Mouse (Mus musculus): ENCODE measurements at regions not wholly inside any gene's neighbourhood (a gene's known extent, or its start where the extent isn't known, plus 50 kb on each side); places are given as distances from the start of the nearest gene placed in this dataset.

GRCm38 (mm10) chr6:117575057-117575456 is 265.9 kb upstream of the Zfp637 start:
- Histone ChIP-seq H3K9me3 (ENCODE audit: control insufficient read depth) (no peaks in the 10 kb centered on the region), H3K9ac (ENCODE audit: low read depth, low read length) (no peak overlapping the region), H3K4me2 (replicated peaks; ENCODE audit: low read depth) (no peak overlapping the region), H3K36me3 (ENCODE audit: control insufficient read depth, insufficient read depth) (no peaks in the 10 kb centered on the region), H3K4me3 (ENCODE audit: low read depth, low read length) (no peak overlapping the region), H3K4me1 (replicated peaks; ENCODE audit: control insufficient read depth, insufficient read depth, low read length) (no peaks in the 10 kb centered on the region), H3K27ac (ENCODE audit: low read depth, low read length) (no peak overlapping the region), H3K27me3 (replicated peaks; ENCODE audit: control insufficient read depth, insufficient read depth, low read length) (no peaks in the 10 kb centered on the region)
- no peak for TF ChIP-seq CTCF (IDR thresholded peaks at IDR 0.05; ENCODE audit: low read depth)
- no peak for ATAC-seq
- 82% methylated on average over 5 of the region's 5 CpGs for WGBS

- no peaks in the 10 kb centered on the region for H3K36me3 ChIP-seq (ENCODE audit: control insufficient read depth, insufficient read depth)
- no peak overlapping the region for H3K4me2 ChIP-seq (replicated peaks; ENCODE audit: low read depth)
- WGBS: 94% methylated on average over 9 of the region's 9 CpGs
- TF ChIP-seq CTCF (IDR thresholded peaks at IDR 0.05; ENCODE audit: low read depth): no peak
- H3K4me3 ChIP-seq (ENCODE audit: low read depth, low read length): no peak overlapping the region
- no peaks in the 10 kb centered on the region for H3K27me3 ChIP-seq (replicated peaks; ENCODE audit: control insufficient read depth, insufficient read depth, low read length)
- no peak overlapping the region for H3K9ac ChIP-seq (ENCODE audit: low read depth, low read length)
- H3K4me1 ChIP-seq (replicated peaks; ENCODE audit: control insufficient read depth, insufficient read depth, low read length): no peaks in the 10 kb centered on the region
- ATAC-seq: no peak
- no peak overlapping the region for H3K27ac ChIP-seq (ENCODE audit: low read depth, low read length)
- H3K9me3 ChIP-seq (ENCODE audit: control insufficient read depth): no peaks in the 10 kb centered on the region
Observed at GRCm38 (mm10) chr6:117576021-117576420, 265.0 kb upstream of the Zfp637 start.

GRCm38 (mm10) chr6:117577539-117578521 is 263.1 kb upstream of the Zfp637 start:
- Histone ChIP-seq H3K4me3 (ENCODE audit: low read depth, low read length) (no peak overlapping the region), H3K4me1 (replicated peaks; ENCODE audit: control insufficient read depth, insufficient read depth, low read length) (no peaks in the 10 kb centered on the region), H3K27ac (ENCODE audit: low read depth, low read length) (no peak overlapping the region), H3K27me3 (replicated peaks; ENCODE audit: control insufficient read depth, insufficient read depth, low read length) (no peaks in the 10 kb centered on the region), H3K36me3 (ENCODE audit: control insufficient read depth, insufficient read depth) (no peaks in the 10 kb centered on the region), H3K4me2 (replicated peaks; ENCODE audit: low read depth) (no peak overlapping the region), H3K9me3 (ENCODE audit: control insufficient read depth) (no peaks in the 10 kb centered on the region), H3K9ac (ENCODE audit: low read depth, low read length) (no peak overlapping the region)
- no peak for TF ChIP-seq CTCF (IDR thresholded peaks at IDR 0.05; ENCODE audit: low read depth)
- no peak for ATAC-seq
- 77% methylated on average over 10 of the region's 10 CpGs for WGBS

GRCm38 (mm10) chr6:117580951-117581350 is 260.0 kb upstream of the Zfp637 start:
- Histone ChIP-seq H3K27me3 (replicated peaks; ENCODE audit: control insufficient read depth, insufficient read depth, low read length) (no peaks in the 10 kb centered on the region), H3K9me3 (ENCODE audit: control insufficient read depth) (no peaks in the 10 kb centered on the region), H3K36me3 (ENCODE audit: control insufficient read depth, insufficient read depth) (no peaks in the 10 kb centered on the region), H3K9ac (ENCODE audit: low read depth, low read length) (no peak overlapping the region), H3K4me1 (replicated peaks; ENCODE audit: control insufficient read depth, insufficient read depth, low read length) (no peaks in the 10 kb centered on the region), H3K4me3 (ENCODE audit: low read depth, low read length) (no peak overlapping the region), H3K27ac (ENCODE audit: low read depth, low read length) (no peak overlapping the region), H3K4me2 (replicated peaks; ENCODE audit: low read depth) (no peak overlapping the region)
- no peak for ATAC-seq
- 81% methylated on average over 2 of the region's 2 CpGs for WGBS
- no peak for TF ChIP-seq CTCF (IDR thresholded peaks at IDR 0.05; ENCODE audit: low read depth)

GRCm38 (mm10) chr6:117583121-117583520 is 257.9 kb upstream of the Zfp637 start:
- Histone ChIP-seq H3K9ac (ENCODE audit: low read depth, low read length) (no peak overlapping the region), H3K4me1 (replicated peaks; ENCODE audit: control insufficient read depth, insufficient read depth, low read length) (no peaks in the 10 kb centered on the region), H3K4me3 (ENCODE audit: low read depth, low read length) (no peak overlapping the region), H3K9me3 (ENCODE audit: control insufficient read depth) (no peaks in the 10 kb centered on the region), H3K4me2 (replicated peaks; ENCODE audit: low read depth) (no peak overlapping the region), H3K27ac (ENCODE audit: low read depth, low read length) (no peak overlapping the region), H3K27me3 (replicated peaks; ENCODE audit: control insufficient read depth, insufficient read depth, low read length) (no peaks in the 10 kb centered on the region), H3K36me3 (ENCODE audit: control insufficient read depth, insufficient read depth) (no peaks in the 10 kb centered on the region)
- ATAC-seq: no peak
- WGBS: 81% methylated on average over 11 of the region's 11 CpGs
- no peak for TF ChIP-seq CTCF (IDR thresholded peaks at IDR 0.05; ENCODE audit: low read depth)

- WGBS: 92% methylated on average over 5 of the region's 5 CpGs
- H3K27me3 ChIP-seq (replicated peaks; ENCODE audit: control insufficient read depth, insufficient read depth, low read length): no peaks in the 10 kb centered on the region
- no peaks in the 10 kb centered on the region for H3K9me3 ChIP-seq (ENCODE audit: control insufficient read depth)
- no peak overlapping the region for H3K27ac ChIP-seq (ENCODE audit: low read depth, low read length)
- ATAC-seq: no peak
- no peak overlapping the region for H3K4me2 ChIP-seq (replicated peaks; ENCODE audit: low read depth)
- TF ChIP-seq CTCF (IDR thresholded peaks at IDR 0.05; ENCODE audit: low read depth): no peak
- no peaks in the 10 kb centered on the region for H3K36me3 ChIP-seq (ENCODE audit: control insufficient read depth, insufficient read depth)
- H3K9ac ChIP-seq (ENCODE audit: low read depth, low read length): no peak overlapping the region
- H3K4me1 ChIP-seq (replicated peaks; ENCODE audit: control insufficient read depth, insufficient read depth, low read length): no peaks in the 10 kb centered on the region
- H3K4me3 ChIP-seq (ENCODE audit: low read depth, low read length): no peak overlapping the region
Observed at GRCm38 (mm10) chr6:117584563-117584962, 256.4 kb upstream of the Zfp637 start.
